Mouse (Mus musculus) CH12.LX (cell line): Measurements from ENCODE around the gene Trappc10. TPM values are rescaled to one million over a fixed set of nuclear protein-coding genes. Genes with fewer than 3 reads are reported as not detected.

Experiments used
- DNase-seq: peaks from one replicate; pipeline ENCODE4 v3.0.0-alpha.2; 2013; ENCODE audit errors: extremely low read depth
- H3K27ac ChIP-seq: 2 replicates; pipeline ENCODE4 v1.5.1; 2012; ENCODE audit warnings: low read depth, mild to moderate bottlenecking, control low read depth, moderate library complexity; ENCODE audit not compliant: insufficient read depth
- H3K27me3 ChIP-seq: replicated peaks from 2 replicates; pipeline ENCODE3; 2012; ENCODE audit warnings: inconsistent platforms
- H3K36me3 ChIP-seq, 2 experiments: replicated peaks in 1 of 2; 2 replicates each; pipeline versions ENCODE3 to v1.6.1; 2012; ENCODE audit warnings: inconsistent platforms in 1 of 2, low read length in 1 of 2, mild to moderate bottlenecking in 1 of 2, mixed read lengths in 1 of 2, moderate library complexity in 1 of 2; ENCODE audit not compliant: control insufficient read depth in 1 of 2, insufficient read depth in 1 of 2
- H3K4me1 ChIP-seq, 2 experiments: 2 replicates each; pipeline ENCODE4 v1.6.1; 2012; ENCODE audit warnings: inconsistent platforms in 1 of 2, moderate library complexity in 1 of 2; ENCODE audit not compliant: insufficient read depth in 2 of 2, control insufficient read depth in 1 of 2
- H3K4me2 ChIP-seq: 2 replicates; pipeline ENCODE4 v1.6.1; 2012; ENCODE audit warnings: low read depth, mild to moderate bottlenecking, control low read depth; ENCODE audit not compliant: poor library complexity, insufficient read depth, severe bottlenecking
- H3K4me3 ChIP-seq, 3 experiments: fragments of 150-350 bp in 1 of 3; sonication (generic) in 1 of 3; replicated peaks in 1 of 3; 2 replicates each; pipeline versions ENCODE3 to v1.5.1; 2011 to 2012; ENCODE audit warnings: low read depth in 2 of 3, low read length in 2 of 3, mild to moderate bottlenecking in 2 of 3, moderate library complexity in 2 of 3, control low read depth in 1 of 3, improper control_type of control experiment in 1 of 3, inconsistent platforms in 1 of 3, mixed read lengths in 1 of 3; ENCODE audit not compliant: poor library complexity in 1 of 3
- H3K79me2 ChIP-seq: replicated peaks from 2 replicates; pipeline ENCODE4 v1.6.1; 2012; ENCODE audit warnings: mild to moderate bottlenecking, moderate library complexity; ENCODE audit not compliant: control insufficient read depth, poor library complexity, insufficient read depth, severe bottlenecking; ENCODE audit errors: extremely low read depth
- H3K9ac ChIP-seq: 2 replicates; pipeline ENCODE4 v1.6.1; 2012; ENCODE audit warnings: low read depth, mild to moderate bottlenecking, control low read depth, moderate library complexity; ENCODE audit not compliant: insufficient read depth
- H3K9me3 ChIP-seq: replicated peaks from 2 replicates; pipeline ENCODE3; 2012; ENCODE audit warnings: low read length, inconsistent platforms, mixed read lengths
- BHLHE40 ChIP-seq: IDR thresholded peaks from 2 replicates; pipeline ENCODE4 v1.6.1; 2011; ENCODE audit warnings: mild to moderate bottlenecking, low read depth, low read length, improper control_type of control experiment
- CHD1 ChIP-seq: IDR thresholded peaks from 2 replicates; pipeline ENCODE4 v1.6.1; 2012; ENCODE audit warnings: low read depth, low read length, improper control_type of control experiment, inconsistent platforms
- ELF1 ChIP-seq: IDR thresholded peaks from 2 replicates; pipeline ENCODE4 v1.6.1; 2014; ENCODE audit warnings: low read depth, mild to moderate bottlenecking, inconsistent platforms, low read length, improper control_type of control experiment
- EP300 ChIP-seq: IDR thresholded peaks from 2 replicates; pipeline ENCODE4 v1.6.1; 2011; ENCODE audit warnings: low read length, improper control_type of control experiment
- ETS1 ChIP-seq: conservative IDR thresholded peaks from 2 replicates; pipeline ENCODE4 v1.6.1; 2012; ENCODE audit warnings: low read depth, mild to moderate bottlenecking, inconsistent platforms, low read length, improper control_type of control experiment, moderate library complexity
- GABPA ChIP-seq: IDR thresholded peaks from 2 replicates; pipeline ENCODE4 v1.6.1; 2012; ENCODE audit warnings: low read depth, low read length, improper control_type of control experiment, inconsistent platforms; ENCODE audit not compliant: insufficient replicate concordance
- HCFC1 ChIP-seq: IDR thresholded peaks from 2 replicates; pipeline ENCODE4 v1.6.1; 2012; ENCODE audit warnings: low read depth, mild to moderate bottlenecking, inconsistent platforms, low read length, improper control_type of control experiment
- IRF4 ChIP-seq: IDR thresholded peaks from 2 replicates; pipeline ENCODE4 v1.6.1; 2014; ENCODE audit warnings: low read depth, mild to moderate bottlenecking, inconsistent platforms, low read length, improper control_type of control experiment
- JUN ChIP-seq: IDR thresholded peaks from 2 replicates; pipeline ENCODE4 v1.6.1; 2011; ENCODE audit warnings: low read depth, mild to moderate bottlenecking, low read length, improper control_type of control experiment, moderate library complexity; ENCODE audit not compliant: insufficient read depth
- JUND ChIP-seq: conservative IDR thresholded peaks from 2 replicates; pipeline ENCODE4 v1.6.1; 2011; ENCODE audit warnings: low read depth, low read length, improper control_type of control experiment
- MAZ ChIP-seq: IDR thresholded peaks from 2 replicates; pipeline ENCODE4 v1.6.1; 2012; ENCODE audit warnings: low read depth, mild to moderate bottlenecking, inconsistent platforms, low read length, improper control_type of control experiment, moderate library complexity
- MEF2A ChIP-seq: IDR thresholded peaks from 2 replicates; pipeline ENCODE4 v1.6.1; 2014; ENCODE audit warnings: low read depth, mild to moderate bottlenecking, inconsistent platforms, low read length, improper control_type of control experiment, borderline replicate concordance
- MXI1 ChIP-seq: IDR thresholded peaks from 2 replicates; pipeline ENCODE4 v1.6.1; 2011; ENCODE audit warnings: mild to moderate bottlenecking, low read depth, low read length, improper control_type of control experiment
- NELFE ChIP-seq: IDR thresholded peaks from 2 replicates; pipeline ENCODE4 v1.6.1; 2011; ENCODE audit warnings: low read depth, low read length, improper control_type of control experiment
- NRF1 ChIP-seq: IDR thresholded peaks from 2 replicates; pipeline ENCODE4 v1.6.1; 2014; ENCODE audit warnings: low read depth, mild to moderate bottlenecking, inconsistent platforms, low read length, improper control_type of control experiment, moderate library complexity
- PAX5 ChIP-seq: IDR thresholded peaks from 2 replicates; pipeline ENCODE4 v1.6.1; 2012; ENCODE audit warnings: low read length, inconsistent platforms, mixed read lengths
- POLR2A ChIP-seq: IDR thresholded peaks from 2 replicates; pipeline ENCODE4 v1.6.1; 2011; ENCODE audit warnings: low read depth, mild to moderate bottlenecking, improper control_type of control experiment, low read length
- POLR2AphosphoS2 ChIP-seq: IDR thresholded peaks from 2 replicates; pipeline ENCODE4 v1.6.1; 2011; ENCODE audit warnings: low read depth, low read length, improper control_type of control experiment
- RAD21 ChIP-seq: IDR thresholded peaks from 2 replicates; pipeline ENCODE4 v1.6.1; 2011; ENCODE audit warnings: low read depth, mild to moderate bottlenecking, low read length, improper control_type of control experiment, moderate library complexity
- RCOR1 ChIP-seq: conservative IDR thresholded peaks from 2 replicates; pipeline ENCODE4 v1.6.1; 2012; ENCODE audit warnings: low read depth, mild to moderate bottlenecking, inconsistent platforms, low read length, improper control_type of control experiment
- TCF12 ChIP-seq: IDR thresholded peaks from 2 replicates; pipeline ENCODE4 v1.6.1; 2014; ENCODE audit warnings: low read depth, mild to moderate bottlenecking, inconsistent platforms, low read length, improper control_type of control experiment
- USF1 ChIP-seq: IDR thresholded peaks from 2 replicates; pipeline ENCODE4 v1.6.1; 2014; ENCODE audit warnings: low read depth, mild to moderate bottlenecking, inconsistent platforms, low read length, improper control_type of control experiment
- USF2 ChIP-seq: conservative IDR thresholded peaks from 2 replicates; pipeline ENCODE4 v1.6.1; 2011; ENCODE audit warnings: low read depth, low read length, improper control_type of control experiment
- ZC3H11A ChIP-seq: IDR thresholded peaks from 2 replicates; pipeline ENCODE4 v1.6.1; 2012; ENCODE audit warnings: low read depth, mild to moderate bottlenecking, inconsistent platforms, low read length, improper control_type of control experiment
- ZMIZ1 ChIP-seq: IDR thresholded peaks from 2 replicates; pipeline ENCODE4 v1.6.1; 2012; ENCODE audit warnings: low read depth, mild to moderate bottlenecking, inconsistent platforms, low read length, improper control_type of control experiment
- ZNF384 ChIP-seq: IDR thresholded peaks from 2 replicates; pipeline ENCODE4 v1.6.1; 2012; ENCODE audit warnings: low read depth, low read length, improper control_type of control experiment, inconsistent platforms
- dilution Hi-C: fragments of 300-500 bp; cut with MboI; formaldehyde crosslinking; loops from 2 replicates; pipeline ENCODE4 v1.14.3; 2020; ENCODE audit warnings: low sequenced_read_pairs; ENCODE audit not compliant: extremely low pct_unique_long_range_greater_than_20kb, extremely low pct_ligation_motif_present
- in situ Hi-C: fragments of 300-500 bp; cut with MboI; formaldehyde crosslinking; loops from 3 replicates; pipeline ENCODE4 v1.14.3; 2019; ENCODE audit warnings: low sequenced_read_pairs, low pct_ligation_motif_present, low pct_unique_long_range_greater_than_20kb, mixed read lengths
- polyA plus RNA-seq: library from polyadenylated mRNA; unstranded; fragments of >175 nt; gene quantifications from 2 replicates; pipeline ENCODE4 v1.2.1, GENCODE M21; 2012; ENCODE audit warnings: low read depth; ENCODE audit not compliant: insufficient read length
- total RNA-seq, 2 experiments: library from RNA; depleted of rRNA; stranded (reverse); fragments of 300-350 nt in 1 of 2; fragments of >200 nt in 1 of 2; gene quantifications; 2 replicates each; pipeline ENCODE4 v1.2.3; 2012 to 2014

Gene Trappc10
- total and polyA plus RNA-seq, 3 experiments, result 22.1 to 26.7 (median 26.5) TPM

- Histone ChIP-seq H3K4me1 (peaks cover 2 to 31% of the 10 kb centered on the region in 2 experiments; a peak in 3 of 4 replicates), H3K9me3 (no peaks in the 10 kb centered on the region), H3K9ac (no peak overlapping the region), H3K27ac (no peak overlapping the region), H3K79me2 (no peaks in the 10 kb centered on the region), H3K4me3 (no peak overlapping the region), H3K27me3 (no peaks in the 10 kb centered on the region), H3K4me2 (no peak overlapping the region), H3K36me3 (peaks cover 44 to 94% of the 10 kb centered on the region in 2 experiments)
- in situ Hi-C loops, result loop anchor here (5.0 kb wide), 1 partner anchor 104 kb away; no protein-coding TSS in a partner anchor
- DNase-seq, result no peak
- no peak for TF ChIP-seq BHLHE40
- no peak for TF ChIP-seq USF2
- no peak for TF ChIP-seq MAZ
- TF ChIP-seq JUND, result no peak
- no peak for TF ChIP-seq EP300
- TF ChIP-seq RCOR1, result no peak
- TF ChIP-seq NRF1, result no peak
- no peak for TF ChIP-seq MEF2A
- no peak for TF ChIP-seq CHD1
- no peak for TF ChIP-seq JUN
- TF ChIP-seq ZNF384, result no peak
- no peak for TF ChIP-seq PAX5
- no peak for TF ChIP-seq ZMIZ1
- TF ChIP-seq RAD21, result no peak
- no peak for TF ChIP-seq TCF12
- dilution Hi-C loops, result no loop called here
These were observed 43.7 kb upstream of the Trappc10 start for GRCm38 (mm10) chr10:78288135-78288534.

- H3K27me3 ChIP-seq, result no peaks in the 10 kb centered on the region
- H3K9me3 ChIP-seq, result no peaks in the 10 kb centered on the region
- dilution Hi-C loops (no loop called here), in situ Hi-C loops (loop anchor here (5.0 kb wide), 1 partner anchor 105 kb away; no protein-coding TSS in a partner anchor)
- no peaks in the 10 kb centered on the region for H3K79me2 ChIP-seq
- no peak for TF ChIP-seq ZC3H11A
- TF ChIP-seq IRF4, result no peak
- no peak for TF ChIP-seq ZMIZ1
- no peak for TF ChIP-seq ETS1
- TF ChIP-seq POLR2AphosphoS2, result no peak
- no peak for TF ChIP-seq HCFC1
- TF ChIP-seq JUND, result no peak
- TF ChIP-seq RAD21, result no peak
- TF ChIP-seq GABPA, result no peak
- no peak for TF ChIP-seq ELF1
- TF ChIP-seq POLR2A, result no peak
- TF ChIP-seq NELFE, result no peak
- TF ChIP-seq EP300, result no peak
- no peak for TF ChIP-seq CHD1
- no peak for TF ChIP-seq MAZ
- TF ChIP-seq PAX5, result no peak
- no peak for TF ChIP-seq RCOR1
- no peak for TF ChIP-seq MXI1
- TF ChIP-seq USF1, result no peak
- no peak overlapping the region for H3K27ac ChIP-seq
- no peak overlapping the region for H3K4me3 ChIP-seq
- peaks cover 48 to 94% of the 10 kb centered on the region in 2 experiments for H3K36me3 ChIP-seq
- no peak for DNase-seq
- no peak overlapping the region for H3K9ac ChIP-seq
- peaks cover 2 to 30% of the 10 kb centered on the region in 2 experiments; a peak in 3 of 4 replicates for H3K4me1 ChIP-seq
- H3K4me2 ChIP-seq, result no peak overlapping the region
These were observed 43.2 kb upstream of the Trappc10 start for GRCm38 (mm10) chr10:78287465-78288132.
